In genomic region chr15:80814792-80815191, GRCm38 (mm10) we compare ENCODE assay signal across 14 mouse cellular contexts.
A peak's percentile ranks its signal among the peaks of the same experiment; 100 is the strongest.
DNase-seq lines count a peak whose midpoint lies in the region; ATAC-seq lines count a peak whose summit lies in the region.
"Had no signal": no experiment of that assay in that cellular context is flagged by ENCODE, and none has a peak within 500 bp of the region (broad histone marks: within the 10 kb centered on the region; RNA-seq: fewer than 3 reads in every experiment).

No protein-coding gene starts in this region.

- 50% methylated on average over 7 of the region's 7 CpGs for WGBS in heart, embryonic 12.5 days
- WGBS in embryonic facial prominence, embryonic 11.5 days, result 70% methylated on average over 7 of the region's 7 CpGs

- ATAC-seq in heart, embryonic 12.5 days (ENCODE audit: insufficient number of reproducible peaks, low FRiP score), result no peak
- no peak for ATAC-seq in embryonic facial prominence, embryonic 11.5 days (replicated peaks; ENCODE audit: insufficient number of reproducible peaks, low FRiP score, low TSS enrichment, low read depth)
- peak; percentile 66 for ATAC-seq in megakaryocyte, adult 5-6 weeks (ENCODE audit: poor library complexity, severe bottlenecking)
- ATAC-seq: forebrain, embryonic 13.5 days had no signal

- no peak overlapping the region for H3K4me3 ChIP-seq in heart, embryonic 12.5 days
- no peak overlapping the region for H3K4me3 ChIP-seq in embryonic facial prominence, embryonic 11.5 days (ENCODE audit: low read depth, low read length)
- H3K4me3 ChIP-seq: forebrain, embryonic 13.5 days; myocyte had no signal

- no peak overlapping the region; the same call in 1 of the 2 replicates for H3K9ac ChIP-seq in heart, embryonic 12.5 days
- no peak overlapping the region for H3K9ac ChIP-seq in embryonic facial prominence, embryonic 11.5 days (replicated peaks; ENCODE audit: low read length)
- H3K9ac ChIP-seq: forebrain, embryonic 13.5 days had no signal

- H3K4me2 ChIP-seq in heart, embryonic 12.5 days, result peak overlapping the region; percentile 33
- H3K4me2 ChIP-seq in embryonic facial prominence, embryonic 11.5 days (ENCODE audit: low read depth, low read length), result no peak overlapping the region
- H3K4me2 ChIP-seq: forebrain, embryonic 13.5 days had no signal

- DNase-seq in heart, adult 11 months, result no peak
- peak; percentile 83 for DNase-seq in 416B (ENCODE audit: low read depth)
- DNase-seq in embryonic facial prominence, embryonic 11.5 days (ENCODE audit: low spot score), result peak; percentile 24
- no peak for DNase-seq in urinary bladder, adult 2 months (ENCODE audit: low spot score)
- no peak for DNase-seq in adrenal gland, postnatal 14 days
- DNase-seq in urinary bladder, postnatal 14 days (ENCODE audit: low spot score), result no peak
- DNase-seq: cerebellum, postnatal 10 days; kidney, adult 18-20 months; lung, adult 18-20 months had no signal

- H3K9me3 ChIP-seq in heart, embryonic 12.5 days (replicated peaks), result no peaks in the 10 kb centered on the region
- no peaks in the 10 kb centered on the region for H3K9me3 ChIP-seq in embryonic facial prominence, embryonic 11.5 days (replicated peaks; ENCODE audit: control insufficient read depth, low read length)
- H3K9me3 ChIP-seq: forebrain, embryonic 13.5 days had no signal

- peaks cover 7% of the 10 kb centered on the region; the same call in 1 of the 2 replicates for H3K36me3 ChIP-seq in heart, embryonic 12.5 days
- H3K36me3 ChIP-seq in embryonic facial prominence, embryonic 11.5 days (replicated peaks; ENCODE audit: control insufficient read depth, insufficient read depth, low read depth, low read length), result no peaks in the 10 kb centered on the region

- peaks cover 46% of the 10 kb centered on the region for H3K4me1 ChIP-seq in heart, embryonic 12.5 days (replicated peaks)
- no peaks in the 10 kb centered on the region for H3K4me1 ChIP-seq in embryonic facial prominence, embryonic 11.5 days (ENCODE audit: control insufficient read depth, insufficient read depth, low read length)

- no peaks in the 10 kb centered on the region for H3K27me3 ChIP-seq in heart, embryonic 12.5 days (replicated peaks)
- H3K27me3 ChIP-seq in embryonic facial prominence, embryonic 11.5 days (ENCODE audit: control insufficient read depth, insufficient read depth, low read length), result no peaks in the 10 kb centered on the region
- H3K27me3 ChIP-seq: forebrain, embryonic 13.5 days had no signal

- H3K27ac ChIP-seq in heart, embryonic 12.5 days (ENCODE audit: poor library complexity, severe bottlenecking), result peak overlapping the region; percentile 58
- H3K27ac ChIP-seq in embryonic facial prominence, embryonic 11.5 days (replicated peaks; ENCODE audit: low read depth, low read length), result no peak overlapping the region
- H3K27ac ChIP-seq: forebrain, embryonic 13.5 days; stomach, postnatal 0 days had no signal

Comparison
In these comparisons a context has a peak if more than half of its experiments do, and no peak if none do; other contexts are left out.
1. DNase-seq: peak in 416B (single experiment) and embryonic facial prominence, embryonic 11.5 days (single experiment); none in heart, adult 11 months (single experiment), urinary bladder, adult 2 months (single experiment), adrenal gland, postnatal 14 days (single experiment) and urinary bladder, postnatal 14 days (single experiment).